Mouse (Mus musculus) left cerebral cortex, adult 18-20 months (tissue): Measurements from ENCODE around the gene Rps28. TPM values are rescaled to one million over a fixed set of nuclear protein-coding genes. Genes with fewer than 3 reads are reported as not detected.

Source experiments
- DNase-seq, 2 experiments: peaks; one replicate each; pipeline ENCODE4 v3.0.0; 2021 to 2022; ENCODE audit warnings: low spot score in 2 of 2, mixed read lengths in 1 of 2
- total RNA-seq, 2 experiments: library from RNA; stranded (reverse); gene quantifications; 2 replicates each; pipeline ENCODE4 v1.2.3; 2021

The Rps28 gene
- total RNA-seq, 2 experiments from 2014 or later = 702 to 765 TPM

GRCm38 (mm10) chr17:33774573-33775155 lies 49.7 kb downstream of the Rps28 start:
- no peak for DNase-seq

DNA sequence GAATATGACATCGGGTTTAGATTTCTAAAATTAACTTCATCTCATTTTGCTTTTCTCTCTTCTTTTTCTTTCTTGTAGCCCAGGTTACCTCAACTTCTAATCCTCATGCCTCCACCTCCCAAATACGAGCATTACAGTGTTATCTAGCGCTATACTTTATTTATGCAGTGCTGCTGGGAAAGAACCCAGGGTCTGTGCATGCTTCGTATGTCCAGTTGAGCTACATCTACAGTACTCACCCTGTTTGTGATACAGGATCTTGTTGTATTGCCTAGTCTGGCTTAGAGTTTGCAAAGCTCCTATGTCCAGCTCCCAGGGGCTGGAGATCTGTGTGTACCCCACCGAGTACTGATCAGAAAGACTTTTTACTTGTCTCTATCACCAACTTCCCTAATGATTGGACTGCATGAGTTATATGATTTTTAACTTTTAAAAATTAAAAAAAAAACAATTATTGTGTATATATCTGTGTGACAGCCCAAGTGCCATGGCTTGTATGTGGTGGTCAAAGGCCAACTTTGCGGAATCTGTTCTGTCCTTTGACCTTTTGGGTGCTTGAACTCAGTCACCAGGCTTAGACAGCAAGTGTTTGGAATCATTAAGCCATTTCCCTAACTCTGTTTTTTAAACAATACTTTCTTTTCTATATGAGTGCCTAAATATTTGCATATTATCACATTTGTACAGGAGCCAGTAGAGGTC lies 50.3 kb downstream of the Rps28 start:
- DNase-seq = no peak

DNA sequence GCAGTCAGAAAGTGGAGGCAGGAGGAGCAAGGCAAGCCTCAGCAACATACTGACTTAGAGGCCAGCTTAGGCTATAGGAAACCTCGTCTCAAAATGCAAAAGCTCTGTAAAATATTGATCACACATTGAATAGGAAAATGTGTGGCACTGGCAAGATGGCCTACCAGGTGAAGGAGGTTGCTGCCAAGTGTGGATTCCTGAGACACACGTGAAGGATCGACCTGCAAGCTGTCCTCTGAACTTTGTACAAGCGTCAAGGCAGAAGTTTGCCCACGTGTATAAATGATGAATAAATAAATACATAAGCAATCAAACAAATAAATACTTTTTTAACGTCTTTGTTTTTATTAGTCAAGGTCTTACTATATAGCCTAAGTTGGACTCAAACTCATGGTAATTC lies 50.9 kb downstream of the Rps28 start:
- no peak for DNase-seq

DNA sequence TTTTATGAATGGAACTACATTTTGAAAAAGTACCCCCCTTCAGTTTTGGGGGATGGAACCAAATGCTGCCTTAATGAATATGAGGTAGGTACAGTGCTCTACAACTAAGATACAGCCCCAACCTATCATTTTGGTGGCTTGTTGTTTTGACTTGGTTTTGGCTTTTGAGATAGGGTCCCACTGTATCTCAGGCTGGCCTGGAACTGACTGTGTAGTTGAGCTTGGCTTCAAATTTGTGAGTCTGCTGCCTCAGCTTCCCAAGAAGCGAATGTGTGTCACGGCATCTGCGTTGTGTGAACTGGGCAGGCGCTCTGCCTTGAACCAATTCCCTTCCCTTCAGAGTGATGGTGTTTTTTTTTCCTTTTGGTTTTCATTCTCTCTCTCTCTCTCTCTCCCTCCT lies 52.7 kb downstream of the Rps28 start:
- DNase-seq = no peak

Other genes starting within 250 kb of the Rps28 start
- 10 to 100 TPM; 44.0 to 46.7 TPM for gene Zfp414, start 195.5 kb downstream of the Rps28 start, total RNA-seq
- under 1 TPM in 1 of 2 experiments, not detected in 1; 0.60 TPM for gene Pram1, start 186.5 kb downstream of the Rps28 start, total RNA-seq
- 100 to 1,000 TPM; 129 to 143 TPM for gene Hnrnpm, start 137.7 kb downstream of the Rps28 start, total RNA-seq
- gene March2, start 105.9 kb downstream of the Rps28 start, total RNA-seq = 10 to 100 TPM; 90.0 to 90.1 TPM
- 100 to 1,000 TPM; 359 to 382 TPM for gene Rab11b, start 64.0 kb downstream of the Rps28 start, total RNA-seq
- 1 to 10 TPM; 1.4 to 2.2 TPM for gene Angptl4, start 42.7 kb downstream of the Rps28 start, total RNA-seq
- 10 to 100 TPM; 27.5 to 32.7 TPM for gene Kank3, start 14.0 kb downstream of the Rps28 start, total RNA-seq
- gene Ndufa7, start within 50 bp of the Rps28 start, total RNA-seq = 100 to 1,000 TPM; 194 to 196 TPM
- gene Cd320, start 18.5 kb upstream of the Rps28 start, total RNA-seq = 10 to 100 TPM; 24.2 to 24.4 TPM
- not detected for gene Gm7029, start 49.3 kb upstream of the Rps28 start, total RNA-seq
- 1 to 10 TPM; 2.5 to 2.8 TPM for gene Kifc1, start 66.1 kb upstream of the Rps28 start, total RNA-seq
- under 1 TPM in 1 of 2 experiments, not detected in 1; 0.58 TPM for gene Platr17, start 80.6 kb upstream of the Rps28 start, total RNA-seq
- 10 to 100 TPM; 27.4 to 34.7 TPM for gene Daxx, start 84.9 kb upstream of the Rps28 start, total RNA-seq
- 10 to 100 TPM; 42.0 to 53.5 TPM for gene Tapbp, start 91.3 kb upstream of the Rps28 start, total RNA-seq
- gene Zbtb22, start 91.3 kb upstream of the Rps28 start, total RNA-seq = 10 to 100 TPM; 33.0 to 35.5 TPM
- 10 to 100 TPM; 62.2 to 63.5 TPM for gene Rgl2, start 105.0 kb upstream of the Rps28 start, total RNA-seq
- 10 to 100 TPM; 92.3 to 94.0 TPM for gene Pfdn6, start 115.8 kb upstream of the Rps28 start, total RNA-seq
- 10 to 100 TPM; 12.5 to 13.8 TPM for gene Wdr46, start 116.1 kb upstream of the Rps28 start, total RNA-seq
- 1 to 10 TPM; 5.9 to 6.5 TPM for gene B3galt4, start 126.9 kb upstream of the Rps28 start, total RNA-seq
- gene Vps52, start 131.2 kb upstream of the Rps28 start, total RNA-seq = 10 to 100 TPM; 71.1 to 71.2 TPM
- gene Rps18, start 131.4 kb upstream of the Rps28 start, total RNA-seq = 100 to 1,000 TPM; 332 to 337 TPM
- gene H2-K1, start 175.8 kb upstream of the Rps28 start, total RNA-seq = 10 to 100 TPM; 30.9 to 33.6 TPM
- 10 to 100 TPM; 31.6 to 34.6 TPM for gene Ring1, start 200.1 kb upstream of the Rps28 start, total RNA-seq
- 10 to 100 TPM; 39.3 to 43.2 TPM for gene H2-Ke6, start 203.5 kb upstream of the Rps28 start, total RNA-seq
- gene Slc39a7, start 207.1 kb upstream of the Rps28 start, total RNA-seq = 100 to 1,000 TPM in 1 of 2 experiments, 10 to 100 TPM in 1; 96.1 to 101 TPM
- gene Rxrb, start 207.2 kb upstream of the Rps28 start, total RNA-seq = 10 to 100 TPM; 80.6 to 84.1 TPM
- gene Col11a2, start 214.9 kb upstream of the Rps28 start, total RNA-seq = 10 to 100 TPM; 14.5 to 14.6 TPM